Mouse (Mus musculus): ENCODE measurements at regions not wholly inside any gene's neighbourhood (a gene's known extent, or its start where the extent isn't known, plus 50 kb on each side); places are given as distances from the start of the nearest gene placed in this dataset.

GRCm38 (mm10) chr5:75878361-75878760, 99.9 kb downstream of the Kdr start:
- TF ChIP-seq CTCF (IDR thresholded peaks at IDR 0.05; ENCODE audit: borderline replicate concordance, extremely low read depth, insufficient read depth, insufficient read length) (no peak), POLR2A (IDR thresholded peaks at IDR 0.05; ENCODE audit: borderline replicate concordance, extremely low read depth, insufficient read depth, insufficient read length, poor library complexity, severe bottlenecking) (no peak)

All from brain, embryonic 14.5 days (tissue).